Mouse (Mus musculus) midbrain, postnatal 0 days (tissue): ENCODE measurements around the gene Brpf1. TPM values are rescaled to one million over a fixed set of nuclear protein-coding genes. Genes with fewer than 3 reads are reported as not detected.

ENCODE experiments used
- ATAC-seq: fragments of 200-750 bp; cut with Nextera tagmentation; 2 replicates; pipeline ENCODE4 v1.8.0; 2017; ENCODE audit warnings: moderate number of reproducible peaks, mild to moderate bottlenecking, moderate TSS enrichment, moderate library complexity; ENCODE audit not compliant: low FRiP score
- DNase-seq: peaks from one replicate; pipeline ENCODE4 v3.0.0-alpha.2; 2015; ENCODE audit warnings: low spot score
- H3K27ac ChIP-seq: fragments of 300-500 bp; sonication (generic); 2 replicates; pipeline ENCODE4 v1.5.1; 2014; ENCODE audit warnings: low read depth, mild to moderate bottlenecking, low read length, mixed read lengths
- H3K27me3 ChIP-seq: fragments of 300-500 bp; sonication (generic); 2 replicates; pipeline ENCODE4 v1.6.1; 2014; ENCODE audit warnings: low read length, control low read depth, mixed read lengths; ENCODE audit not compliant: insufficient read depth
- H3K36me3 ChIP-seq: fragments of 300-500 bp; sonication (generic); 2 replicates; pipeline ENCODE4 v1.6.1; 2014; ENCODE audit warnings: low read length, control low read depth, mixed read lengths; ENCODE audit not compliant: insufficient read depth
- H3K4me1 ChIP-seq: fragments of 300-500 bp; sonication (generic); 2 replicates; pipeline ENCODE4 v1.6.1; 2014; ENCODE audit warnings: mild to moderate bottlenecking, control low read depth, antibody characterized with exemption, low read length, mixed read lengths; ENCODE audit not compliant: insufficient read depth
- H3K4me2 ChIP-seq: fragments of 300-500 bp; sonication (generic); 2 replicates; pipeline ENCODE4 v1.6.1; 2014; ENCODE audit warnings: low read depth, mild to moderate bottlenecking, low read length, mixed read lengths; ENCODE audit not compliant: poor library complexity, severe bottlenecking
- H3K4me3 ChIP-seq: fragments of 300-500 bp; sonication (generic); 2 replicates; pipeline ENCODE4 v1.5.1; 2014; ENCODE audit warnings: low read depth, mild to moderate bottlenecking, low read length, moderate library complexity
- H3K9ac ChIP-seq: fragments of 300-500 bp; sonication (generic); replicated peaks from 2 replicates; pipeline ENCODE4 v1.6.1; 2014; ENCODE audit warnings: mild to moderate bottlenecking, low read length, moderate library complexity, mixed read lengths; ENCODE audit not compliant: poor library complexity, severe bottlenecking
- H3K9me3 ChIP-seq: fragments of 300-500 bp; sonication (generic); 2 replicates; pipeline ENCODE4 v1.6.1; 2016; ENCODE audit warnings: low read length, control low read depth
- CTCF ChIP-seq: IDR thresholded peaks from 2 replicates; pipeline ENCODE4 v1.5.1; 2016; ENCODE audit warnings: antibody characterized with exemption, mild to moderate bottlenecking
- WGBS: fragments of 180-500 bp; shearing (Covaris S2); extraction: QIAGEN DNeasy Blood & Tissue Kit; methylation state at CpG from one replicate; pipeline ENCODE4 v1.1.7; 2014; 5-methylcytosine and 5-hydroxymethylcytosine counted together
- polyA plus RNA-seq: library from polyadenylated mRNA; unstranded; fragments of >200 nt; fragmentation: Nextera tagmentation; extraction: Ambion mirVana; gene quantifications from 2 replicates; pipeline ENCODE4 v1.2.1, GENCODE M21; 2015
- total RNA-seq: library from RNA; depleted of rRNA; stranded (reverse); fragments of >200 nt; gene quantifications from 2 replicates; pipeline ENCODE4 v1.2.3, GENCODE M21; 2014

The Brpf1 gene
- total and polyA plus RNA-seq, 2 experiments from 2014 or later, result 10.0 to 22.1 TPM

GRCm38 (mm10) chr6:113352820-113353219, 45.9 kb downstream of the Brpf1 start:
- no peak overlapping the region for H3K4me3 ChIP-seq
- H3K36me3 ChIP-seq, result no peaks in the 10 kb centered on the region
- no peak overlapping the region for H3K27ac ChIP-seq
- no peaks in the 10 kb centered on the region for H3K9me3 ChIP-seq
- H3K9ac ChIP-seq, result no peak overlapping the region
- no peak for TF ChIP-seq CTCF
- H3K4me1 ChIP-seq, result no peaks in the 10 kb centered on the region
- DNase-seq (no peak), ATAC-seq (no peak)
- H3K4me2 ChIP-seq, result no peak overlapping the region
- H3K27me3 ChIP-seq, result no peaks in the 10 kb centered on the region
- 80% methylated on average over 3 of the region's 3 CpGs for WGBS

GRCm38 (mm10) chr6:113353696-113354095, 46.8 kb downstream of the Brpf1 start:
- no peaks in the 10 kb centered on the region for H3K27me3 ChIP-seq
- H3K9me3 ChIP-seq, result no peaks in the 10 kb centered on the region
- H3K36me3 ChIP-seq, result no peaks in the 10 kb centered on the region
- H3K27ac ChIP-seq, result no peak overlapping the region
- no peak overlapping the region for H3K9ac ChIP-seq
- TF ChIP-seq CTCF, result no peak
- DNase-seq (no peak), ATAC-seq (no peak)
- no peak overlapping the region for H3K4me3 ChIP-seq
- H3K4me1 ChIP-seq, result no peaks in the 10 kb centered on the region
- 73% methylated on average over 3 of the region's 3 CpGs for WGBS
- H3K4me2 ChIP-seq, result no peak overlapping the region

- Histone ChIP-seq H3K27ac (no peak overlapping the region), H3K9ac (no peak overlapping the region), H3K9me3 (no peaks in the 10 kb centered on the region), H3K36me3 (peaks cover 2% of the 10 kb centered on the region; the same call in 1 of the 2 replicates), H3K27me3 (no peaks in the 10 kb centered on the region), H3K4me3 (no peak overlapping the region), H3K4me1 (no peaks in the 10 kb centered on the region), H3K4me2 (no peak overlapping the region)
- TF ChIP-seq CTCF, result peak; percentile 19; the same call in 1 of the 2 replicates
- 81% methylated on average over 4 of the region's 4 CpGs for WGBS
- no peak for DNase-seq
- ATAC-seq, result no peak
Observed at GRCm38 (mm10) chr6:113361476-113361875, 54.5 kb downstream of the Brpf1 start.

- 100% methylated on average over 1 of the region's 1 CpGs for WGBS
- DNase-seq, result no peak
Observed at GRCm38 (mm10) chr6:113362241-113362640, 55.3 kb downstream of the Brpf1 start.

GRCm38 (mm10) chr6:113364518-113365135, 57.7 kb downstream of the Brpf1 start:
- Histone ChIP-seq H3K27ac (no peak overlapping the region), H3K36me3 (peaks cover 20% of the 10 kb centered on the region), H3K27me3 (no peaks in the 10 kb centered on the region), H3K9ac (no peak overlapping the region), H3K9me3 (no peaks in the 10 kb centered on the region), H3K4me3 (no peak overlapping the region), H3K4me1 (no peaks in the 10 kb centered on the region), H3K4me2 (no peak overlapping the region)
- ATAC-seq (no peak), DNase-seq (no peak)
- TF ChIP-seq CTCF, result no peak
- 73% methylated on average over 8 of the region's 8 CpGs for WGBS

More at GRCm38 (mm10) chr6:113362241-113362640, 55.3 kb downstream of the Brpf1 start:
- Histone ChIP-seq H3K4me1 (no peaks in the 10 kb centered on the region), H3K4me3 (no peak overlapping the region), H3K27ac (no peak overlapping the region), H3K9ac (no peak overlapping the region), H3K27me3 (no peaks in the 10 kb centered on the region), H3K36me3 (peaks cover 2% of the 10 kb centered on the region; the same call in 1 of the 2 replicates), H3K4me2 (no peak overlapping the region), H3K9me3 (no peaks in the 10 kb centered on the region)
- ATAC-seq, result no peak
- no peak for TF ChIP-seq CTCF

- no peak overlapping the region for H3K9ac ChIP-seq
- TF ChIP-seq CTCF, result no peak
- no peaks in the 10 kb centered on the region for H3K4me1 ChIP-seq
- 90% methylated on average over 6 of the region's 6 CpGs for WGBS
- no peak overlapping the region for H3K4me3 ChIP-seq
- ATAC-seq (no peak), DNase-seq (no peak)
- H3K36me3 ChIP-seq, result peaks cover 38% of the 10 kb centered on the region
- no peak overlapping the region for H3K4me2 ChIP-seq
- no peak overlapping the region for H3K27ac ChIP-seq
- no peaks in the 10 kb centered on the region for H3K9me3 ChIP-seq
- H3K27me3 ChIP-seq, result no peaks in the 10 kb centered on the region
Observed at GRCm38 (mm10) chr6:113366639-113367038, 59.7 kb downstream of the Brpf1 start.
